Mouse (Mus musculus): ENCODE results near the gene Calcb. TPM values are rescaled to one million over a fixed set of nuclear protein-coding genes. Genes with fewer than 3 reads are reported as not detected.

Gene Calcb
- total RNA-seq (2023; ENCODE audit: inconsistent age) = not detected in 4 replicates

GRCm38 (mm10) chr7:114718300-114718699 lies at the start of gene Calcb:
Calcb (plus strand) TSS chr7:114718643.

GRCm38 (mm10) chr7:114743022-114743780 lies 24.8 kb downstream of the Calcb start, which contains the start of gene Insc:
Insc (plus strand) TSS chr7:114743694.

Other genes starting within 250 kb of the Calcb start
- 10.3 to 15.5 TPM (median 12.5 TPM) in 4 replicates for gene Cyp2r1, start 155.7 kb upstream of the Calcb start, total RNA-seq (2023; ENCODE audit: inconsistent age)
- not detected in 4 replicates for gene Calca, start 82.3 kb upstream of the Calcb start, total RNA-seq (2023; ENCODE audit: inconsistent age)
- gene Insc, start 25.1 kb downstream of the Calcb start, total RNA-seq (2023; ENCODE audit: inconsistent age) = 9.8 to 13.6 TPM (median 11.0 TPM) in 4 replicates